Mouse (Mus musculus): ENCODE results near the gene Lrrc8d.

- TF ChIP-seq TAL1 (IDR thresholded peaks at IDR 0.05; ENCODE audit: low read length) (no peak), GATA1 (IDR thresholded peaks at IDR 0.05; ENCODE audit: low read length) (no peak)
Observed at GRCm38 (mm10) chr5:105733226-105733625, 33.5 kb downstream of the Lrrc8d start.
